Mouse (Mus musculus) embryonic facial prominence, embryonic 14.5 days (tissue): Measurements from ENCODE around the gene Acvr1. TPM values are rescaled to one million over a fixed set of nuclear protein-coding genes. Genes with fewer than 3 reads are reported as not detected.

ENCODE experiments used
- ATAC-seq: fragments of 200-750 bp; cut with Nextera tagmentation; 2 replicates; pipeline ENCODE4 v1.8.0; 2017; ENCODE audit warnings: low read depth, moderate number of reproducible peaks, moderate TSS enrichment
- DNase-seq: peaks from one replicate; pipeline ENCODE4 v3.0.0-alpha.2; 2015; ENCODE audit warnings: low spot score
- H3K27ac ChIP-seq: fragments of 300-500 bp; sonication (generic); replicated peaks from 2 replicates; pipeline ENCODE4 v1.5.1; 2014; ENCODE audit warnings: low read depth, mild to moderate bottlenecking, low read length, moderate library complexity
- H3K27me3 ChIP-seq: fragments of 300-500 bp; sonication (generic); replicated peaks from 2 replicates; pipeline ENCODE4 v1.6.1; 2014; ENCODE audit warnings: low read length; ENCODE audit not compliant: control insufficient read depth, insufficient read depth
- H3K36me3 ChIP-seq: fragments of 300-500 bp; sonication (generic); 2 replicates; pipeline ENCODE4 v1.6.1; 2014; ENCODE audit warnings: low read length, mixed read lengths; ENCODE audit not compliant: control insufficient read depth, insufficient read depth
- H3K4me1 ChIP-seq: fragments of 300-500 bp; sonication (generic); 2 replicates; pipeline ENCODE4 v1.6.1; 2014; ENCODE audit warnings: antibody characterized with exemption, low read length; ENCODE audit not compliant: control insufficient read depth, insufficient read depth
- H3K4me2 ChIP-seq: fragments of 300-500 bp; sonication (generic); 2 replicates; pipeline ENCODE4 v1.6.1; 2014; ENCODE audit warnings: low read depth, mild to moderate bottlenecking, low read length, moderate library complexity, mixed read lengths
- H3K4me3 ChIP-seq: fragments of 300-500 bp; sonication (generic); 2 replicates; pipeline ENCODE4 v1.5.1; 2014; ENCODE audit warnings: low read depth, mild to moderate bottlenecking, low read length
- H3K9ac ChIP-seq: fragments of 300-500 bp; sonication (generic); 2 replicates; pipeline ENCODE4 v1.6.1; 2014; ENCODE audit warnings: low read depth, mild to moderate bottlenecking, low read length, moderate library complexity, mixed read lengths
- H3K9me3 ChIP-seq: fragments of 300-500 bp; sonication (generic); 2 replicates; pipeline ENCODE4 v1.6.1; 2016; ENCODE audit warnings: low read length; ENCODE audit not compliant: control insufficient read depth
- WGBS: fragments of 180-500 bp; shearing (Covaris S2); extraction: QIAGEN DNeasy Blood & Tissue Kit; methylation state at CpG from one replicate; pipeline ENCODE4 v1.1.7; 2014; 5-methylcytosine and 5-hydroxymethylcytosine counted together
- polyA plus RNA-seq: library from polyadenylated mRNA; unstranded; fragments of >200 nt; fragmentation: Nextera tagmentation; extraction: Ambion mirVana; gene quantifications from 2 replicates; pipeline ENCODE4 v1.2.1, GENCODE M21; 2014

Gene Acvr1
- polyA plus RNA-seq, 1 experiment from 2014 or later = 15.0 TPM

DNA sequence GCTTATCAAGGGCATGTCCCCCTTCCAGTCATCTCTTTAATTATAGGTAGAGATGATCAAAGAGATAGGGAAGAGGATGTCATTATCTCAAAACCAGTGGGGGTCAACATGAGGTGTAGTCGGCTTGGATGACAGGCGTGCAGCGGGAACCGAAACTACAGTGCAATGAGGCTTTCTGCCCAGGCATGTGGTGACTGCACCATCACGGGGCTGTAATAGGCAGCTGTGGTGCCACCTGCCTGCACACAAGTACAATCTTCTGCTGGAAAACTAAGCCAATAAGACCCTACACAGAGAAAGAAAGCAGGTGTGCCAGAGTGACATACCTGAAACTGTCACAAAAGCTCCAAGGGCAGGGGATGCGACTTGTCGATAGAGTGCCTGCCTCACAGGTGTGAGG is 96.7 kb downstream of the Acvr1 start:
- H3K9ac ChIP-seq = no peak overlapping the region
- no peak overlapping the region for H3K4me2 ChIP-seq
- no peak for DNase-seq
- ATAC-seq = no peak
- no peaks in the 10 kb centered on the region for H3K9me3 ChIP-seq
- no peak overlapping the region for H3K4me3 ChIP-seq
- H3K27me3 ChIP-seq = no peaks in the 10 kb centered on the region
- H3K4me1 ChIP-seq = no peaks in the 10 kb centered on the region
- no peak overlapping the region for H3K27ac ChIP-seq
- H3K36me3 ChIP-seq = peaks cover 79% of the 10 kb centered on the region
- WGBS = 87% methylated on average over 7 of the region's 7 CpGs

- DNase-seq (no peak), ATAC-seq (no peak)
- Histone ChIP-seq H3K36me3 (peaks cover 83% of the 10 kb centered on the region), H3K4me3 (no peak within 1 kb of the TSS), H3K4me2 (no peak within 1 kb of the TSS), H3K27ac (no peak within 1 kb of the TSS), H3K9ac (no peak within 1 kb of the TSS), H3K9me3 (no peaks in the 10 kb centered on the region), H3K27me3 (no peaks in the 10 kb centered on the region), H3K4me1 (no peaks in the 10 kb centered on the region)
- 87% methylated on average over 7 of the region's 7 CpGs for WGBS
Measured at GRCm38 (mm10) chr2:58469816-58470215, 97.1 kb downstream of the Acvr1 start, which contains the start of gene Gm17409. Gm17409 (plus strand) TSS chr2:58470116.

DNA sequence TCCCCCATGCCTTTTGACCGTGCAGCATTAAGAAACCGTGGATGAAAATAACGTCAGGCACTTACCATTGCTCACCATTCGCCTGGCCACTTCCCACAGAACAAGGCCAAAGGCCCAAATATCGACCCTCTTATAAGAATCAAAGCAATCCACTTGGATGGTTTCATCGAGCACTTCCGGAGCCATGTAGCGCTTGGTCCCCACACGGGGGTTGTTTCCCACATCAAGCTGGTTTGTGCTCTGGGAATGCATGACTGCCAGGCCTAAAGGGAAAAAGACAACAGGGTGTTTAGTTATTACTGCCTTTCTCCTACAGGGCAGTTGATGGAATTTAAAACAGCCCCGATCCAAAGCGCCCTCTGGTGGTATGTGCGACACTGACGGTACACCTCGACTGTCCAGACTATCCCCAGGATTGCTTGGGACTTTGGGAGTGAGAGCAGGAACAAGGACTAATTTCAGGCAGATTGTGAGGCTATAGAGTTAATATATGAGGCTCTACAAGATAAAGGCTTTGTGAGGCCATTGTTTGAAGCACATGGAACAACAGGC is 108.1 kb downstream of the Acvr1 start:
- no peak for ATAC-seq
- no peak overlapping the region for H3K4me3 ChIP-seq
- H3K36me3 ChIP-seq = peaks cover 69% of the 10 kb centered on the region
- no peak for DNase-seq
- no peaks in the 10 kb centered on the region for H3K9me3 ChIP-seq
- H3K4me2 ChIP-seq = no peak overlapping the region
- no peaks in the 10 kb centered on the region for H3K27me3 ChIP-seq
- WGBS = 86% methylated on average over 14 of the region's 14 CpGs
- no peaks in the 10 kb centered on the region for H3K4me1 ChIP-seq
- H3K9ac ChIP-seq = no peak overlapping the region
- H3K27ac ChIP-seq = no peak overlapping the region

DNA sequence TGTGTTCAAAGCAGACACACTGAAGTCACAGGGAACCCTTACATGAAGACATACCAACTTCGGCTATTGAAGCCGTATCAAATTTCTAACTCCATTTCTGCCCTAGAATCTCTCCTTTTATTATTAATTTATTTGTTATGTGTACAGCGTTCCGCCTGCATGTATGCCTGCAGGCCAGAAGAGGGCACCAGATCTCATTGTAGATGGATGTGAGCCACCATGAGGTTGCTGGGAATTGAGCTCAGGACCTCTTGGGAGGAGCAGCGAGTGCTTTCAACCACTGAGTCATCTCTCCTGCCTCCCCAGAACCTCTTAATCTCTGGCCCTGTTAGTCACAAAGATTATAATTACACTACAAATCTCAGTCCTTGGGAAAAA is 109.5 kb downstream of the Acvr1 start:
- WGBS = 95% methylated on average over 5 of the region's 5 CpGs
- H3K9ac ChIP-seq = no peak overlapping the region
- H3K9me3 ChIP-seq = no peaks in the 10 kb centered on the region
- no peaks in the 10 kb centered on the region for H3K27me3 ChIP-seq
- ATAC-seq (no peak), DNase-seq (no peak)
- no peak overlapping the region for H3K4me3 ChIP-seq
- H3K36me3 ChIP-seq = peaks cover 65% of the 10 kb centered on the region
- no peak overlapping the region for H3K27ac ChIP-seq
- no peak overlapping the region for H3K4me2 ChIP-seq
- H3K4me1 ChIP-seq = no peaks in the 10 kb centered on the region

- no peak for ATAC-seq
- DNase-seq = no peak
- 91% methylated on average over 8 of the region's 8 CpGs for WGBS
Measured at GRCm38 (mm10) chr2:58456843-58457487, 110.0 kb downstream of the Acvr1 start.

DNA sequence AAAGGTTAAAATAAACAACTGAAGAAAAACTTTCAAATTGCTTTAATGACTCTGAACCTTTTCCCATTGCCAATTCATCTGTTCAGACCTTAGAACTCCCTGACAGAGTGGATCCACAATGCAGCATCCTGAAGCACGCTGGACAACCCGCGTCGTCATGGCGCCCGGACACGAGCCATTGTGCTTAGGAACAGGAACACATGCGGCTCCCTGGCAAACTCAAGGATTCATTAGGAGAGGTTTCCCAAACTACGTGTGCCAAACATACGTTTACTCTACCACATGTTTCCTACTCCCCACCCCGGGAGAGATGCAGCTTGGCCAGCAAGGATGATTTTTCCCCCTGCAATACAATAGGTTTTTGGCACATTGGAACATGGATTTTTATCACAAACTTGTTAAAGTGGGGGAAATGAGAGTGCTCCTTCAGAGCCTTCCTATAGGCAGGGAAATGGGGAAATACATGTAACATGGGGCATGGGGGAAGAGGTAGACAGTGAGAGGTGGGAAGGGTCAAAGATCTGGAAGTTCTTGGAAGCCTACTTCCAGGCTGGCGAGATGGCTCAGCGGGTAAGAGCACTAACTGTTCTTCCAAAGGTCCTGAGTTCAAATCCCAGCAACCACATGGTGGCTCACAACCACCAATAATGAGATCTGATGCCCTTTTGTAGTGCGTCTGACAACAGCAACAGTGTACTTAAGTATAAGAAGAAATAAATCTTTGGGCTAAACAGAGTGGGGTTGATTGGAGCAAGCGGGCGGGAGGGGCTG is 112.7 kb downstream of the Acvr1 start:
- no peaks in the 10 kb centered on the region for H3K27me3 ChIP-seq
- no peaks in the 10 kb centered on the region for H3K9me3 ChIP-seq
- no peak overlapping the region for H3K27ac ChIP-seq
- no peak overlapping the region for H3K4me2 ChIP-seq
- no peak overlapping the region for H3K9ac ChIP-seq
- H3K36me3 ChIP-seq = peaks cover 40% of the 10 kb centered on the region
- no peaks in the 10 kb centered on the region for H3K4me1 ChIP-seq
- DNase-seq (no peak), ATAC-seq (no peak)
- 89% methylated on average over 16 of the region's 16 CpGs for WGBS
- H3K4me3 ChIP-seq = no peak overlapping the region

More at GRCm38 (mm10) chr2:58456843-58457487, 110.0 kb downstream of the Acvr1 start:
- Histone ChIP-seq H3K4me1 (no peaks in the 10 kb centered on the region), H3K27me3 (no peaks in the 10 kb centered on the region), H3K27ac (no peak overlapping the region), H3K9me3 (no peaks in the 10 kb centered on the region), H3K36me3 (peaks cover 60% of the 10 kb centered on the region), H3K4me2 (no peak overlapping the region), H3K9ac (no peak overlapping the region), H3K4me3 (no peak overlapping the region)

DNA sequence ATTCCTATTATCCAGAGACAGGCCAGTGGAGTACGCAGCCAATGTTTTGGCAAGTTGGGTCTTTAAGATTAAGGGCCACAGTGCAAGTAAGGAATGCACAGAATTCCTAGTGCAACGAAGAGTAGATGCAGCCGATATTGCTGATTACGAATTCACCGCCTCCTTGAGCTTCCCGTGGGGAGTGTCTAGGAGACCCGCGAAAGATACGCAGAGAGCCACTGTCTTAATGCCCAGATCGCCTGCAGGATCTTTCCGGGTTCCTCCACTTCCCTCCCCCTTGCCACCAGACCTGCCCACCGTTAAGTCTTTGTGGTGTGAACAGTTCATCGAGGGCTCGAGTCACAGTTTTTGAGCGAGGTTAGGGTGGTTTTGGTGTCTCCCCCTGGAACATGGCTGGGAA is 120.0 kb downstream of the Acvr1 start:
- no peaks in the 10 kb centered on the region for H3K27me3 ChIP-seq
- H3K9me3 ChIP-seq = no peaks in the 10 kb centered on the region
- 94% methylated on average over 15 of the region's 15 CpGs for WGBS

DNA sequence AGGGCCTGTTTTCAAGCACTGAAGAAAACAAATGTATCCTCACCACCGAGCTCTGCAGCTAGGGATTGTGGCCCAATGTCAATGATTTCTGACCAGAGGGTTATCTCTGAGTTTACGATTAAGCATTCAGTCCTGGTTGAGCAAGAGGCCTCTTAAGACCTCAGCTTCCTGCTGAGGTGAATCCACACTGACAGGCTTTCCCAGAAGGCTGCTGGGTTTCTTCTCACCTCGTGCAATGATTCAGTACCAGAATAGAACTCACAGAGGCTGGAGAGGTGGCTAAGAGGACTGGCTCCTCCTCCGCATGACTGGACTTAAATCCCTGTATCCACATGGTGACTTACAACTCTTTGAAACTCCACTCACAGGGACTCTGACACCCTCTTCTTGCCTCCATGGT is 123.8 kb downstream of the Acvr1 start:
- ATAC-seq (no peak), DNase-seq (no peak)
- no peaks in the 10 kb centered on the region for H3K9me3 ChIP-seq
- WGBS = 86% methylated on average over 4 of the region's 4 CpGs
- no peaks in the 10 kb centered on the region for H3K4me1 ChIP-seq
- H3K27ac ChIP-seq = no peak overlapping the region
- H3K4me3 ChIP-seq = no peak overlapping the region
- no peak overlapping the region for H3K9ac ChIP-seq
- H3K36me3 ChIP-seq = peaks cover 42% of the 10 kb centered on the region
- no peak overlapping the region for H3K4me2 ChIP-seq
- no peaks in the 10 kb centered on the region for H3K27me3 ChIP-seq

More for the DNA sequence above, 120.0 kb downstream of the Acvr1 start:
- no peak for DNase-seq
- Histone ChIP-seq H3K4me3 (no peak overlapping the region), H3K27ac (no peak overlapping the region), H3K9ac (no peak overlapping the region), H3K36me3 (peaks cover 35% of the 10 kb centered on the region), H3K4me2 (no peak overlapping the region), H3K4me1 (no peaks in the 10 kb centered on the region)
- no peak for ATAC-seq
